In genomic region chr5:72816046-72816445, GRCm38 (mm10) we compare ENCODE assay signal across 12 mouse cellular contexts.
"Had no signal": no experiment of that assay in that cellular context is flagged by ENCODE, and none has a peak within 500 bp of the region (broad histone marks: within the 10 kb centered on the region; RNA-seq: fewer than 3 reads in every experiment).

No protein-coding gene starts in this region.

- H3K27me3 ChIP-seq: intestine, embryonic 15.5 days; liver, embryonic 13.5 days; midbrain, embryonic 13.5 days; stomach, embryonic 15.5 days had no signal

- ATAC-seq: intestine, embryonic 15.5 days; midbrain, embryonic 13.5 days; midbrain, embryonic 16.5 days had no signal

- H3K36me3 ChIP-seq: intestine, embryonic 15.5 days; liver, embryonic 13.5 days; midbrain, embryonic 13.5 days; stomach, embryonic 15.5 days had no signal

- H3K9me3 ChIP-seq: intestine, embryonic 15.5 days; liver, embryonic 13.5 days; midbrain, embryonic 13.5 days; stomach, embryonic 15.5 days had no signal

- H3K4me2 ChIP-seq: intestine, embryonic 15.5 days; liver, embryonic 13.5 days; midbrain, embryonic 13.5 days; stomach, embryonic 15.5 days had no signal

- H3K4me1 ChIP-seq: stomach, embryonic 15.5 days had no signal

- H3K9ac ChIP-seq: intestine, embryonic 15.5 days; liver, embryonic 13.5 days; midbrain, embryonic 13.5 days; stomach, embryonic 15.5 days had no signal

- DNase-seq: kidney, adult 11 months; kidney, postnatal 10 days; kidney, postnatal 36 days; liver, embryonic 13.5 days; lung, adult 2 months; lung, postnatal 14 days; lung, postnatal 4 days; thymus, postnatal 36 days had no signal

- H3K27ac ChIP-seq: intestine, embryonic 15.5 days; liver, embryonic 13.5 days; midbrain, embryonic 13.5 days; stomach, embryonic 15.5 days had no signal

- H3K4me3 ChIP-seq: intestine, embryonic 15.5 days; liver, embryonic 13.5 days; midbrain, embryonic 13.5 days; stomach, embryonic 15.5 days had no signal
